Mouse (Mus musculus) hematopoietic stem cell, adult 5-6 weeks (primary cell): Measurements from ENCODE around the gene Pfkfb1. TPM values are rescaled to one million over a fixed set of nuclear protein-coding genes. Genes with fewer than 3 reads are reported as not detected.

Experiments
- ATAC-seq, 2 experiments: fragments of 125-278 bp in 1 of 2; replicated peaks in 1 of 2; 2 replicates each; pipeline ENCODE4 v1.8.0; 2016 to 2017; ENCODE audit warnings: inconsistent platforms in 2 of 2, mild to moderate bottlenecking in 2 of 2, moderate number of reproducible peaks in 2 of 2, low read depth in 1 of 2, moderate TSS enrichment in 1 of 2; ENCODE audit not compliant: low FRiP score in 2 of 2, poor library complexity in 2 of 2, severe bottlenecking in 2 of 2, insufficient read depth in 1 of 2, low TSS enrichment in 1 of 2
- total RNA-seq: library from RNA; stranded (forward); fragments of 172-1452, 232-1000 nt; gene quantifications from 2 replicates; pipeline ENCODE4 v1.2.3, GENCODE M21; 2017

Gene Pfkfb1
- total RNA-seq, 1 experiment from 2014 or later: 5.8 TPM

DNA sequence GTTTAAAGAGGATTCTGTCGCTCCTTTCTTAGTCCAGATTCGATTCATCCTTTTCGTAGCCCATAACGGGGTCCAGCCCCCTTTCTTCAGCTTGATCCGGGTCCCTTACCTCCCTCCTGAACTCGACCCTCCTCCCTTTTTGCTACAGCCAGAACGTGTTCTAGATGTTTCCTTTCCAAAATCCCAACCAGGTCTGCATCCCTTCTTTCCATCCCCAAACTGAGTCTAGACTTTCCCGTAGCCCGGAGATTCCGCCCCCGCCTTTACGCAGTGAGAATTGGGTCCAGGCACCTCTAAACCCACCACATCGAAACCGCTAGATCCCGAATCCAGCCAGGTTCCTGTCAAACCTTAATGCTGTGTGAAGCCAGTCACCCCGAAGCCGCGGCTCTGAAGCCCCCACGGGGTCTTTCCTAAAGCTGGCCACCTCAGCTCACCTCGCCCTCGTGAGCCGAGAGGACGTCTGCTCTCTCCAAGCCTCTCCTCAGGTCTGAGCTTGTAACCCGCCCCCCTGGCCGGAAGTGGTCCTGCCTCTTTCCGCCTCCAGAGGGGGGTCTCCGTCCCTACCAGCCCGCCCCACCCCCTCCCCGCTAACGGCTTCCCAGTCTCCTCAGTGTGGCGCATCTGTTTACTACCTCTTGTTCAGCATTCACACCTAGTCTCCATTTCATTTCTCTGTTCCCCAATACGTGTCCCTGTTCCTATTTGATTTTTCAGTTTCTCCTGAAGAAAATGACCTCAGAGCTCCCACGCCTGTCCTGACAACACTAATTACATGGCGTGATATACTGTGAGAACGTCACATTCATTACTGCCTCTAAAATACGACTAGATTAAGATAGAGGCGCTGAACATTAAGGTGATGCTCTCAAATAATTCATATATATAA, 69.1 kb downstream of the Pfkfb1 start, which contains the start of gene Tro:
Tro (minus strand) TSS at position 676 of the 889 bp plus-strand sequence.
- ATAC-seq: peak in 1 of 2 experiments; percentile 42; a peak in 2 of 4 replicates

DNA sequence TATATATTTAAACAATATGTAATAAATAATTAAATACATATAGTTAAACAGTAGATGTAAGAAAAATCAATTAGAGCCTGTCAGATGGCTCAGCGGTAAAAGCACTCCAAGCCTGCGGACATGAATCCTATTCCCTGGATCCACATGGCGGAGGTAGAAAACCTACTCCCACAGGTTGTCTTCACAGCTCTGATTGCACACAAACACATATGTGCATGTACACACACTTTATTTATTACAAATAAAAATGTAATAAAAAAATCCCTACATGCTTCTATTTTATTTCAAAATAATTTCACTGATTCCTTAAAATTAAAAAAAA, 69.7 kb downstream of the Pfkfb1 start:
- no peak for ATAC-seq

DNA sequence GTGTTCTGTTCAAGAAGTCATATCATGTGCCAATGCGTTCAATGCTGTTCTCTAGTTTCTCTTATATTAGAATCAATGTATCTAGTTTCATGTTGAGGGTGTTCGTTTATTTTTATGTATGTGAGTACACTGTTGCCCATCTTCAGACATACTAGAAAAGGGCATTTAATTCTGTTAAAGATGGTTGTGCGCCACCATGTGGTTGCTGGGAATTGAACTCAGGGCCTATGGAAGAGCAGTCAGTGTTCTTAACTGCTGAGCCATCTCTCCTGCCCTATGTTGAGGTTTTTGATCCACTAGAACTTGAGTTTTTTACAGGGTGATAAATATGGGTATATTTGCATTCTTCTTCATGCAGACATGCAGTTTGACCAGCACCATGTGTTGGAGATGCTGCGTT, 74.8 kb downstream of the Pfkfb1 start:
- no peak for ATAC-seq

DNA sequence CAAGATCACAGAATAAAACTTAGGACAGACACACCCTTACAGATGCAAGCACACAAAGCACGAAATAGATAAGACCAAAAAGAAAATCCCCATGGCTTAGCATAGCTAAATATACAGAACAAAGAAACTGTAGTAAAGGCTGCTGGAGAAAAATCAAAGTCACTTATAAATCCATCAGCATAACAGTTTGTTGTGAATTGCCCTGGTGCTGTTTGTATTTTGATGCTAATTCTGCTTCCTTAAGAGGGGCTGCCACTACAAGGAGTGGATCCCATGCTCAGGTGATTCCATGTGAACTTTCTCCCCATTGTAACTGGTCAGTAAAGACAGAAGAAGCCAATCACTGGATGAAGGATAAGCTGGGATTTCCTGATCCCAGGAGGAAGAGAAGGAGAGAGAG, 89.5 kb downstream of the Pfkfb1 start:
- no peak for ATAC-seq

Other genes with a start within 250 kb of the Pfkfb1 start
- 22.1 and 38.1 TPM in 2 replicates for gene Tmem29, start 129.1 kb upstream of the Pfkfb1 start, total RNA-seq
- not detected in 2 replicates for gene Alas2, start 40.9 kb upstream of the Pfkfb1 start, total RNA-seq
- 7.7 and 15.6 TPM in 2 replicates for gene Apex2, start 1.6 kb downstream of the Pfkfb1 start, total RNA-seq
- gene Tro, start 69.4 kb downstream of the Pfkfb1 start, total RNA-seq: 2.9 and 3.3 TPM in 2 replicates
- gene Maged2, start 226.1 kb downstream of the Pfkfb1 start, total RNA-seq: 14.5 and 22.4 TPM in 2 replicates